Mouse (Mus musculus): ENCODE data around the gene Tmem11.

DNA sequence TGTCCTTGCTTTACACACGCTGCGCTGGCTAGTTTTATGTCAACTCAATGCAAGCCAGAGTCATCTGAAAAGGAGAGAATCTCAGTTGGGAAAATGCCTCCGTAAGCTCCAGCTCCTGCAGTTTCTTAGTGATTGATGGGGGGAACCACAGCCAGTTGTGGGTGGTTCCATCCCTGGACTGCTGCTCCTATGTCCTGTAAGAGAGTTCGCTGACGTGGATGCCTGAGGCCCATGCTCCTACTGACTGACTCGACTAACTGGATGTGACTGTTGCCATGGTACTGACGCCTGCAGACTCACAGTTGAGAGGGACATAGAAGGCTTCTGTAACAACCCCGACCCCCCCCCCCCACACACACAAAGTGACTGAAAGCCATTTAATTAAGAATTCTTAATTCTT lies 11.2 kb downstream of the Tmem11 start:
- TF ChIP-seq POLR2A (IDR thresholded peaks at IDR 0.05; ENCODE audit: extremely low read depth, insufficient read depth, low read length) (no peak), CTCF (IDR thresholded peaks at IDR 0.05; ENCODE audit: low read depth, low read length) (no peak)

Measured in liver, adult 2 months (tissue).